Mouse (Mus musculus): ENCODE results near the gene Zbtb20.

GRCm38 (mm10) chr16:42866061-42866460, 9.6 kb upstream of the Zbtb20 start:
- TF ChIP-seq CTCF (IDR thresholded peaks at IDR 0.05; ENCODE audit: borderline replicate concordance, insufficient read depth, low read length) (no peak), POLR2A (IDR thresholded peaks at IDR 0.05; ENCODE audit: low read depth, low read length) (no peak)
